Mouse (Mus musculus): Measurements from ENCODE around the gene Gspt1.

GRCm38 (mm10) chr16:11201740-11202394, 52.3 kb downstream of the Gspt1 start:
- TF ChIP-seq CTCF (IDR thresholded peaks at IDR 0.05; ENCODE audit: extremely low read depth, insufficient read depth, insufficient read length, insufficient replicate concordance) (no peak), POLR2A (IDR thresholded peaks at IDR 0.05; ENCODE audit: low read depth, low read length) (no peak)

All from spleen, adult 2 months (tissue).